Mouse (Mus musculus): Measurements from ENCODE around the gene Slc44a1.

DNA sequence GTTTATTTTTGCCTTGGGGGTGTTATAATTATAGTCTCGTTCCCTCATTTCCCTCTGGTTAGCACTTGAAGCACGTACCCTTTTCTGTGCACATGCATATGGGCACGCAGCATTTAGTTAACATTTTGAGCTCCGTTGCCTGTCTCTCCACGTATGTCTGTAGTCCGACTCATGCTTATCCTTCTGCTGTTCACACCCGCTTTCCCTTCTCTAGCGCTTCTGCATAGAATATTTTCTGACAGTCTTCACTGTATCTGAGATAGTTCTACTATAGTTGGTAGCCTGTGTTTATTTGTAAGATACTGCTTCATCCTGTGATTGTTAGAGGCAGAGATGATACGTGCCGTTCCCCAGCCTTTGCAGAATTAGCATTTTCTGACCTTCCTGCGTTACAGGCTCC, 98.4 kb downstream of the Slc44a1 start:
- no peak for TF ChIP-seq GATA1 (IDR thresholded peaks at IDR 0.05; ENCODE audit: low read length)
- TF ChIP-seq TAL1 (IDR thresholded peaks at IDR 0.05; ENCODE audit: low read length) = no peak
